Mouse (Mus musculus) small intestine, adult 10 weeks (tissue): ENCODE results near the gene Primpol. TPM values are rescaled to one million over a fixed set of nuclear protein-coding genes. Genes with fewer than 3 reads are reported as not detected.

ENCODE experiments used
- polyA plus RNA-seq: library from polyadenylated mRNA; stranded (reverse); fragments of 350-450 nt; fragmentation: Illumina TruSeq; extraction: RNeasy Lipid Tissue Mini Kit (QIAGEN cat#74804); gene quantifications from one replicate; pipeline ENCODE4 v1.2.3, GENCODE M21; 2014; ENCODE audit warnings: low replicate concordance

Primpol gene
- polyA plus RNA-seq: 27.3 TPM

DNA sequence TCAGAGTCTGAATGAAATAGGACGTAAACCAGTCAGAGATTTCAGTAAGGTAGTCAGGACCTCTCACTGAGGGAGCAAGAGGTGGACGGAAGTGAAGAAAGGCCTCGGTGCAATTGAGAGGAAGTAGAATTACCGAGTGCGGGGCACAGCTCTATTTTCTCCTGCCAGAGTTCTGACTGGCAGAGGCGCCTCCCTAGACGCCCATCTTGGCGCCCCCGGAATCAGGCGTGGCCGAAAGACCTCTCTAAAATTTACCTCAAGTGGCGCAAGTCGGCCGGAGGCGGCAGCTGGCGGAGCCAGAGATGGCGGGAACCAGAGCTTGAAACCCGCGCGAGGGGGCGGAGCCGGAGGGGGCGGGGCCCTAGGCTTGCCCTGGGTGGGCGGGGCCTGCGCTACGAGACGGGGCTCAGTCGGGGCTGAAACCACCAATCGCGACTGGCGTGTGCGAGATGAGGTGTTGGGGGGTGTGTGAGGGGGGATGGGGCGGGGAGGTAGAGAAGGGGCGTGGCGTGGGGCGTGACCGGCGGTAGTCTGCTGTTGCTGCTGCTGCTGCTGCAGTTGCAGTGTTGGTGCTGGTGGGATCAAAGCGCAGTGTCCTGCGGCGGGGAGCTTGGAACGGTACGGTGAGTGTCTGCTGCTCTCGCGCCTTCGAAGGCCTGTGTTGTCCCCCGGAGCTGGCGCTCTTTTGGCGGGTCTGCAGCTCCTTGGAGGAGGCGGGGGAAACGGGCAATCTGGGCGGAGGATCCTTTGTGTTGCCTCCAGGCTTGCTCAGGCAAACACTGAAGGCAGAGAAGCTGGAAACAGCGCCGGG lies at the start of gene Primpol, which contains the start of gene Casp3:
Primpol (minus strand) TSS at position 334 of the 811 bp plus-strand sequence.
Casp3 (plus strand) TSS at position 413 of the 811 bp plus-strand sequence.

GRCm38 (mm10) chr8:46551615-46552440 lies 65.2 kb downstream of the Primpol start, which contains the start of gene Cenpu:
Cenpu (plus strand) TSS chr8:46552028.

Other genes with a start within 250 kb of the Primpol start
- gene Acsl1, start 146.2 kb downstream of the Primpol start, polyA plus RNA-seq: 81.5 TPM
- gene Cenpu, start 65.2 kb downstream of the Primpol start, polyA plus RNA-seq: 23.2 TPM
- 498 TPM for gene Casp3, start 79 bp upstream of the Primpol start, polyA plus RNA-seq
- 346 TPM for gene Irf2, start 122.5 kb upstream of the Primpol start, polyA plus RNA-seq